ENCODE assay signal across 8 mouse cellular contexts in the genomic region with DNA sequence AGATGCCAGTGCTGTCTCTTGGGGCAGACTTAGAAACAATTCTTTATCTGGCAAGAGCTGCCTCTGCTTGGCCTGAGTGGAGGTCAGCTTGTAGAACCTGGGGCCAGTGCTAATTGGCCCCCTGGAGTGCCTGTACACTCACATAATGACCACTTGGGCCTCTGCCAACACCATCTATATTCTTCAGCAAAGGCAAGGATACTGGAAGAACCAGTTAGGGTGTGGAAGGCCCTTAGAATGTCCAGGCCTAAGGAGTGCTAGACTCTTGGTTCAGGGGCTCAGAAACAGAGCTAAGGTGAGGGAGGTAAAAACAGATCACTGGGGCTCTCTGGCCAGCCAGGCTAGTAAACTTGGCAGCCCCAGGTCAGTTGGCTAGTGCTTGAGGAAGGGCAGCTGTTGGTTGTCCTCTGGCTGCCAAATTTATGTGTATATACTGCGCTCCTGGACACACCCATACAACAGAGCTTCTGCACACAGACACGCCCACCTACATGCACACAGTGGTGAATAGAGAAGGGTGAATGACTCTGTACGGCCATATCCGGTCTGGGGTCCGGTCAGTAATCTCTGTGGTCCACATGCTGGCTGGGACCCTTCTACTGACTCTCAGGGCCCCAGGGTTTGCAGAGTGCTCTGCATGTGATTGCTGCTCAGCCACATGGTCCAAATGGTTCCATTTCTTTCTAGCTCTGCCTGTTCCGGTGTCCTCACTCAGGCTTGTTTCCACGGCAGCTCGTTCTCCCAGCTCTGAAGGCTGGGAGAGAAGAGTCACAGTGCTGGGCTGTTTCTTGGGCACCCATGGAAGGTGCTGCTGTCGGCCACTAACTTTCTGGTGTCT. TPM values are rescaled to one million over a fixed set of nuclear protein-coding genes. Genes with fewer than 3 reads are reported as not detected.
A peak's percentile ranks its signal among the peaks of the same experiment; 100 is the strongest.
DNase-seq lines count a peak whose midpoint lies in the region; ATAC-seq and TF ChIP-seq lines count a peak whose summit lies in the region.

No protein-coding gene starts in this region.

- no peak for TF ChIP-seq POLR2A in small intestine, adult 2 months (IDR thresholded peaks at IDR 0.05; ENCODE audit: low read depth, low read length)

- H3K4me2 ChIP-seq in midbrain, embryonic 11.5 days, result no peak overlapping the region
- H3K4me2 ChIP-seq in midbrain, embryonic 16.5 days (ENCODE audit: low read length), result no peak overlapping the region
- H3K4me2 ChIP-seq in kidney, postnatal 0 days (ENCODE audit: low read length), result no peak overlapping the region

- DNase-seq in cerebellum, postnatal 14 days, result peak; percentile 14 to 15
- no peak for DNase-seq in cerebellum, adult 11-12 months
- DNase-seq in midbrain, embryonic 11.5 days (ENCODE audit: low spot score, missing footprints), result peak; percentile 62
- no peak for DNase-seq in kidney, postnatal 0 days (ENCODE audit: low spot score)
- no peak for DNase-seq in spleen, adult 18-20 months
- no peak for DNase-seq in layer of hippocampus, adult 9-10 months (ENCODE audit: low spot score)

- H3K27ac ChIP-seq in midbrain, embryonic 11.5 days (ENCODE audit: low read depth, low read length), result no peak overlapping the region
- H3K27ac ChIP-seq in midbrain, embryonic 16.5 days (ENCODE audit: low read length), result no peak overlapping the region
- peak overlapping the region; percentile 76 for H3K27ac ChIP-seq in kidney, postnatal 0 days
- peak overlapping the region; percentile 14 for H3K27ac ChIP-seq in small intestine, adult 2 months (ENCODE audit: insufficient read depth, low read depth, low read length)

- no peaks in the 10 kb centered on the region for H3K27me3 ChIP-seq in midbrain, embryonic 11.5 days (ENCODE audit: control insufficient read depth, insufficient read depth, low read length)
- no peaks in the 10 kb centered on the region for H3K27me3 ChIP-seq in midbrain, embryonic 16.5 days (ENCODE audit: control insufficient read depth, insufficient read depth, low read depth, low read length)
- no peaks in the 10 kb centered on the region for H3K27me3 ChIP-seq in kidney, postnatal 0 days (ENCODE audit: insufficient read depth, low read length)
- no peaks in the 10 kb centered on the region for H3K27me3 ChIP-seq in small intestine, adult 2 months (ENCODE audit: control insufficient read depth, insufficient read depth, low read length)

- no peaks in the 10 kb centered on the region; the same call in 1 of the 2 replicates for H3K4me1 ChIP-seq in midbrain, embryonic 11.5 days (ENCODE audit: control insufficient read depth, insufficient read depth, low read length)
- H3K4me1 ChIP-seq in midbrain, embryonic 16.5 days (ENCODE audit: control insufficient read depth, insufficient read depth, low read length), result peaks cover 2% of the 10 kb centered on the region; the same call in 1 of the 2 replicates
- peaks cover 11% of the 10 kb centered on the region; the same call in 1 of the 2 replicates for H3K4me1 ChIP-seq in kidney, postnatal 0 days (replicated peaks; ENCODE audit: insufficient read depth, low read length)
- H3K4me1 ChIP-seq in small intestine, adult 2 months (ENCODE audit: control insufficient read depth, insufficient read depth, insufficient read length, low read length), result peaks cover 33% of the 10 kb centered on the region; the same call in 1 of the 2 replicates

- no peak for TF ChIP-seq CTCF in kidney, postnatal 0 days (IDR thresholded peaks at IDR 0.05; ENCODE audit: low read depth)
- TF ChIP-seq CTCF in small intestine, adult 2 months (IDR thresholded peaks at IDR 0.05; ENCODE audit: extremely low read depth, insufficient read length, insufficient replicate concordance, low read depth, low read length), result no peak

- no peaks in the 10 kb centered on the region for H3K9me3 ChIP-seq in midbrain, embryonic 11.5 days (ENCODE audit: control insufficient read depth, low read length)
- no peaks in the 10 kb centered on the region for H3K9me3 ChIP-seq in midbrain, embryonic 16.5 days (replicated peaks; ENCODE audit: control insufficient read depth, low read length, poor library complexity, severe bottlenecking)
- no peaks in the 10 kb centered on the region for H3K9me3 ChIP-seq in kidney, postnatal 0 days (replicated peaks; ENCODE audit: low read length)

- no peaks in the 10 kb centered on the region for H3K36me3 ChIP-seq in midbrain, embryonic 11.5 days (ENCODE audit: control insufficient read depth, insufficient read depth, low read length)
- H3K36me3 ChIP-seq in midbrain, embryonic 16.5 days (ENCODE audit: control insufficient read depth, insufficient read depth, low read length), result no peaks in the 10 kb centered on the region
- no peaks in the 10 kb centered on the region for H3K36me3 ChIP-seq in kidney, postnatal 0 days (ENCODE audit: insufficient read depth, low read length)
- peaks cover 2% of the 10 kb centered on the region; the same call in 1 of the 2 replicates for H3K36me3 ChIP-seq in small intestine, adult 2 months (ENCODE audit: control insufficient read depth, insufficient read depth, low read length)

- no peak overlapping the region for H3K9ac ChIP-seq in midbrain, embryonic 11.5 days (ENCODE audit: low read length)
- H3K9ac ChIP-seq in midbrain, embryonic 16.5 days (ENCODE audit: low read depth, low read length), result no peak overlapping the region
- H3K9ac ChIP-seq in kidney, postnatal 0 days (ENCODE audit: low read depth, low read length), result 0 out of 2 replicates have a peak overlapping the region, but pooled peaks have one; percentile 19

- ATAC-seq in midbrain, embryonic 11.5 days (ENCODE audit: low FRiP score), result 0 out of 2 replicates have a peak, but pooled peaks have one; percentile 14
- ATAC-seq in midbrain, embryonic 16.5 days, result no peak
- 0 out of 2 replicates have a peak, but pooled peaks have one; percentile 55 for ATAC-seq in kidney, postnatal 0 days (replicated peaks; ENCODE audit: low FRiP score, low read depth)

- no peak overlapping the region for H3K4me3 ChIP-seq in midbrain, embryonic 11.5 days (ENCODE audit: low read depth, low read length)
- no peak overlapping the region for H3K4me3 ChIP-seq in midbrain, embryonic 16.5 days (ENCODE audit: low read depth, low read length)
- H3K4me3 ChIP-seq in kidney, postnatal 0 days (replicated peaks; ENCODE audit: low read depth, low read length), result no peak overlapping the region
- no peak overlapping the region for H3K4me3 ChIP-seq in small intestine, adult 2 months (ENCODE audit: low read depth, low read length)

- WGBS in midbrain, embryonic 11.5 days, result 85% methylated on average over 9 of the region's 9 CpGs
- 77% methylated on average over 9 of the region's 9 CpGs for WGBS in midbrain, embryonic 16.5 days
- 45% methylated on average over 9 of the region's 9 CpGs for WGBS in kidney, postnatal 0 days
- WGBS in small intestine, adult 2 months, result 21% methylated on average over 9 of the region's 9 CpGs

RNA-seq across cellular contexts. Expression of a gene that starts 22.4 kb away (rescaled TPM):
- polyA plus RNA-seq in midbrain, embryonic 11.5 days (2014; fragmentation: Nextera tagmentation; extraction: Ambion mirVana), result 0.10 and 0.12 TPM in 2 replicates
- polyA plus RNA-seq in midbrain, embryonic 16.5 days (2015; fragmentation: Nextera tagmentation; extraction: Ambion mirVana), result 0.34 and 0.42 TPM in 2 replicates
- polyA plus RNA-seq in kidney, postnatal 0 days (2015; fragmentation: Nextera tagmentation; extraction: Ambion mirVana), result 35.6 and 38.6 TPM in 2 replicates
- polyA plus RNA-seq in small intestine, adult 2 months (2012; rRNA removed), result 23.3 and 24.1 TPM in 2 replicates

Comparison
In these comparisons a context has a peak if more than half of its experiments do, and no peak if none do; other contexts are left out.
1. DNase-seq: peak in cerebellum, postnatal 14 days (2 of 2) and midbrain, embryonic 11.5 days (single experiment); none in cerebellum, adult 11-12 months (single experiment), kidney, postnatal 0 days (single experiment), spleen, adult 18-20 months (0 of 2) and layer of hippocampus, adult 9-10 months (single experiment).
2. H3K27ac ChIP-seq: peak in kidney, postnatal 0 days (single experiment) and small intestine, adult 2 months (single experiment); none in midbrain, embryonic 11.5 days (single experiment) and midbrain, embryonic 16.5 days (single experiment).
3. RNA of a gene that starts 22.4 kb away (polyA plus RNA-seq): 35.6 to 38.6 TPM in kidney, postnatal 0 days and 23.3 to 24.1 TPM in small intestine, adult 2 months; 0.34 to 0.42 TPM in midbrain, embryonic 16.5 days and 0.10 to 0.12 TPM in midbrain, embryonic 11.5 days; every median in the first group is over 10 times any median in the second.